Mouse (Mus musculus) E14TG2a.4 (cell line): Measurements from ENCODE around the gene Ptpn14.
A peak's percentile ranks its signal among the peaks of the same experiment; 100 is the strongest.

Source experiments
- H3K27me3 ChIP-seq: 2 replicates; pipeline ENCODE4 v1.6.1; 2014; ENCODE audit warnings: low read length, control low read depth; ENCODE audit not compliant: insufficient read depth
- H3K36me3 ChIP-seq: 2 replicates; pipeline ENCODE4 v1.6.1; 2014; ENCODE audit warnings: low read length, control low read depth; ENCODE audit not compliant: insufficient read depth
- H3K4me1 ChIP-seq: replicated peaks from 2 replicates; pipeline ENCODE4 v1.6.1; 2014; ENCODE audit warnings: low read depth, low read length, control low read depth
- H3K4me3 ChIP-seq: replicated peaks from 2 replicates; pipeline ENCODE4 v1.5.1; 2014; ENCODE audit warnings: mild to moderate bottlenecking, low read length
- H3K9me3 ChIP-seq: 2 replicates; pipeline ENCODE4 v1.6.1; 2014; ENCODE audit warnings: low read length, control low read depth
- CTCF ChIP-seq: conservative IDR thresholded peaks from 2 replicates; pipeline ENCODE4 v1.5.1; 2014; ENCODE audit warnings: low read length
- NANOG ChIP-seq: IDR thresholded peaks from 2 replicates; pipeline ENCODE4 v1.6.1; 2014; ENCODE audit warnings: borderline replicate concordance, low read length, mixed read lengths
- POU5F1 ChIP-seq: IDR thresholded peaks from 2 replicates; pipeline ENCODE4 v1.6.1; 2014; ENCODE audit warnings: low read length, borderline replicate concordance

Ptpn14 gene

GRCm38 (mm10) chr1:189864846-189865560, 136.9 kb downstream of the Ptpn14 start:
- H3K36me3 ChIP-seq: no peaks in the 10 kb centered on the region
- H3K27me3 ChIP-seq: no peaks in the 10 kb centered on the region
- no peak overlapping the region for H3K4me3 ChIP-seq
- H3K4me1 ChIP-seq: peaks cover 28% of the 10 kb centered on the region
- no peaks in the 10 kb centered on the region for H3K9me3 ChIP-seq
- TF ChIP-seq CTCF: no peak
- no peak for TF ChIP-seq POU5F1
- TF ChIP-seq NANOG: no peak

DNA sequence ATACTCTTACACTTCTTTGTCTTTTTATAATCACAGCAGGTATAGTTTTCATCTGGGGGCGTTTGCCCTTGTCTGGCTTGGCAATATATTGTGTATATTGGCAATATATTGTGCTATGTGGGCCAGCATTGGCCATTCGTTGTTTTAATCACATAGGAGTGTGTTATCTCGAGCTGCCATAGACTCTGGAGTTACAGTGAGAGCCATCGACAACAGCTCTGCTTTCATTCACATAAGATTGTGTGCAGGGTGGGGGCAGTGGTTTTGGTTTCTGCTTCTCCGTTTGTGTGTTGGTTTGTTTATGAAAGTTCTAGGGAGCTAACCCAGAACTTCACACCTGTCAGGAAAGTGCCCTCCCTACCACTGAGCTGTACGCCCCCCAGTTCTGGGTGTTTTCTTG, 138.6 kb downstream of the Ptpn14 start:
- no peak for TF ChIP-seq CTCF
- TF ChIP-seq POU5F1: no peak
- no peak for TF ChIP-seq NANOG
- no peak overlapping the region for H3K4me3 ChIP-seq

GRCm38 (mm10) chr1:189867034-189867433, 139.0 kb downstream of the Ptpn14 start:
- Histone ChIP-seq H3K9me3 (no peaks in the 10 kb centered on the region), H3K36me3 (no peaks in the 10 kb centered on the region), H3K27me3 (0 out of 2 replicates have a peak, but pooled peaks cover 5% of the 10 kb centered on the region), H3K4me3 (no peak overlapping the region), H3K4me1 (peaks cover 36% of the 10 kb centered on the region)
- TF ChIP-seq NANOG (no peak), POU5F1 (no peak), CTCF (no peak)

More for the DNA sequence above, 138.6 kb downstream of the Ptpn14 start:
- 0 out of 2 replicates have a peak, but pooled peaks cover 3% of the 10 kb centered on the region for H3K27me3 ChIP-seq
- H3K9me3 ChIP-seq: no peaks in the 10 kb centered on the region
- H3K36me3 ChIP-seq: no peaks in the 10 kb centered on the region
- H3K4me1 ChIP-seq: peaks cover 36% of the 10 kb centered on the region

GRCm38 (mm10) chr1:189867497-189867896, 139.4 kb downstream of the Ptpn14 start:
- H3K27me3 ChIP-seq: 0 out of 2 replicates have a peak, but pooled peaks cover 5% of the 10 kb centered on the region
- no peaks in the 10 kb centered on the region for H3K9me3 ChIP-seq
- TF ChIP-seq CTCF (no peak), POU5F1 (no peak), NANOG (no peak)
- no peaks in the 10 kb centered on the region for H3K36me3 ChIP-seq
- H3K4me1 ChIP-seq: peaks cover 36% of the 10 kb centered on the region
- no peak overlapping the region for H3K4me3 ChIP-seq

DNA sequence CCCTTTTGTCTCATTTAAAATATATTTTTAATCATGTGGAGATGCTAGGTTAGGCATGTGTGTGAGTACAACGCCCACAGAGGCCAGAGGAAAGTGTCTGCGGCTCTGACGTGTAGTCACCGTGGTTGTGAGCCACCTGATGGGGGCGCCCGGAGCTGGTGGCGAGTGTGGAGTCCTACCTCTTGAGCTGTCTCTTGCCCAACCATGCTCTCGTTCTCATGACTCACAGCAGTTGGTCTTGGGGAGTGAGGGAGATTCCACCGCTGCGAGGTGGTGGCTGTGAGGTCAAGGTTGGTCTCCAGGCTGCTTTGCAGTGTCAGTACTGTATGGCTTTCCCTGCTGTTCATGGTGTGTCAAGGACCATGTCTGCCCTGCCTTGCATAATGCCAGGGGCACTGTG, 140.0 kb downstream of the Ptpn14 start:
- TF ChIP-seq CTCF (0 out of 2 replicates have a peak, but pooled peaks have one; percentile 8), NANOG (no peak)

DNA sequence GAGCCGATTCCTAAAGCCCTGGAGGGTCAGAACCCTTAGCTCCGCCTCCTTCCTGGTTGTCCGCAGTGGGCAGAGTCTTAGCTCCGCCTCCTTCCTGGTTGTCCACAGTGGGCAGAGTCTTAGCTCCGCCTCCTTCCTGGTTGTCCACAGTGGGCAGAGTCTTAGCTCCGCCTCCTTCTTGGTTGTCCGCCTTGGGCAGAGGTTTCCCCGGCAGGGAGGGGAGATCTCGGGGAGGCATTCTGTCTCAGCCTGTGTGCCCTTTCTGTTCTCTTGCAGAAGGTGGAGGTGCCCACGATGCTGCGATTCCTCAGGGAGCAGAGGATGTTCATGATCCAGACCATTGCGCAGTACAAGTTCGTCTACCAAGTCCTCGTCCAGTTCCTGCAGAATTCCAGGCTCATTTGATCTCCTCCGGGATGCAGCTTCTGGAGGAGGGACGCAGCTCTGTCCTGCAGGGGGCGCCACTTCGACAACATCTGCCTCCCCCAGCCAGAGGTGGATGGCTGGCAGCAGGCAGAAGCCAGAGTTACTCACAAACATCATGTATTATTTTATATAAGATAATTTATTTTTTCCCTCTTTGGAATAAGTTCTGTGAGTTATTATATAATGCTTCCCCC, 141.7 kb downstream of the Ptpn14 start:
- Histone ChIP-seq H3K36me3 (no peaks in the 10 kb centered on the region), H3K4me1 (peaks cover 32% of the 10 kb centered on the region), H3K9me3 (no peaks in the 10 kb centered on the region), H3K27me3 (peaks cover 14% of the 10 kb centered on the region; the same call in 1 of the 2 replicates), H3K4me3 (peak overlapping the region; percentile 39)
- TF ChIP-seq POU5F1: no peak
- peak; percentile 59 for TF ChIP-seq CTCF
- no peak for TF ChIP-seq NANOG

More for the DNA sequence above, 140.0 kb downstream of the Ptpn14 start:
- Histone ChIP-seq H3K4me1 (peaks cover 32% of the 10 kb centered on the region), H3K36me3 (no peaks in the 10 kb centered on the region), H3K4me3 (no peak overlapping the region), H3K27me3 (0 out of 2 replicates have a peak, but pooled peaks cover 5% of the 10 kb centered on the region), H3K9me3 (no peaks in the 10 kb centered on the region)

- Histone ChIP-seq H3K4me1 (peaks cover 40% of the 10 kb centered on the region), H3K4me3 (no peak overlapping the region), H3K36me3 (no peaks in the 10 kb centered on the region), H3K27me3 (peaks cover 15% of the 10 kb centered on the region; the same call in 1 of the 2 replicates), H3K9me3 (no peaks in the 10 kb centered on the region)
- TF ChIP-seq NANOG (no peak), CTCF (peak; percentile 43)
These were observed 142.5 kb downstream of the Ptpn14 start for GRCm38 (mm10) chr1:189870539-189870938.

DNA sequence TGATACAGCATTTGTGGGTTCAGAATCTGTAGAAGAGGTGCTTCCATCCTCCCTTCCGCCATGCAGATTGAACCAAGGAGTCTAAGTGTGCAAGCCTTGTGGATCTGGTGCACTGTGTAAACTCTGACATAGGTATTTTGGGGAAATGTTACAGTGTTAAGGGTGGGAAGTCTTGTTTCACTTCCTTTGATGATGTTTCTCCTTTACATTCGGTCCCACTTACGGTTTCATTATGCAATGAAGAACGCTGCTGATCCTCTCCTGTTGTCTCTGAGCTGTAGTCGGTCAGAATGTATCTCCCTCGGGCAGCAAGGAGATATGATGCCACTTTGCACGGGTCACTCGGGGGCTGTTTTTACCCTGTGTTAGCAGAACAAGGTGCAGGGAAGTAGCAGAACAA, 143.6 kb downstream of the Ptpn14 start:
- Histone ChIP-seq H3K4me1 (peaks cover 46% of the 10 kb centered on the region), H3K27me3 (peaks cover 15% of the 10 kb centered on the region; the same call in 1 of the 2 replicates), H3K9me3 (no peaks in the 10 kb centered on the region), H3K36me3 (no peaks in the 10 kb centered on the region), H3K4me3 (no peak overlapping the region)
- TF ChIP-seq POU5F1 (no peak), NANOG (no peak), CTCF (no peak)

DNA sequence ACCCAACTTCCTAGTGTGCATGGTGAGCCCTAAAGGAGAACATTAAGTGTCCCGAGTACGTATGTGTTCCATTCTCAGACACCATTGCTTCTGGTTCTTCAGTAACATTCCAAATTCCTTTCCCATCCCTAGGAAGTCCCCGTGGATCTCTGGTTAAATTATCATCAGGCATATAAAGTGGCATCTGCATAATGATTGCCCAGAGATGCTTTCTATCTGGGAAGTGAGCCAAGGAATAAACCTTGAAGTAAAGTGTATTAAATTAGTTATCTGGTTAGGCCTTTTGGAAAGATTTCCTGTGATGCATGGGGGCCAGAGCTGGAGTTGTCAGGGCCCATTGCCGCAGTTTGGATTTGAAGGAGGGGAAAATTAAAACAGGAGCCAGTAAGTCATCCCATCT, 144.0 kb downstream of the Ptpn14 start:
- no peak overlapping the region for H3K4me3 ChIP-seq
- 0 out of 2 replicates have a peak, but pooled peaks cover 2% of the 10 kb centered on the region for H3K36me3 ChIP-seq
- no peak for TF ChIP-seq POU5F1
- no peak for TF ChIP-seq NANOG
- TF ChIP-seq CTCF: no peak
- no peaks in the 10 kb centered on the region for H3K9me3 ChIP-seq
- peaks cover 15% of the 10 kb centered on the region; the same call in 1 of the 2 replicates for H3K27me3 ChIP-seq
- peaks cover 44% of the 10 kb centered on the region for H3K4me1 ChIP-seq
